Mouse (Mus musculus) kidney, adult 2 months (tissue): ENCODE results near the gene Hinfp.

Source experiments
- CTCF ChIP-seq: fragments of 200-500 bp; conservative IDR thresholded peaks from 2 replicates; pipeline ENCODE4 v1.5.1; 2011; ENCODE audit warnings: low read depth, mild to moderate bottlenecking, control low read depth, low read length, moderate library complexity, mixed read lengths; ENCODE audit not compliant: insufficient read depth, insufficient read length
- POLR2A ChIP-seq: fragments of 200-500 bp; IDR thresholded peaks from one replicate; pipeline ENCODE4 v1.6.1; 2011; ENCODE audit warnings: low read depth, low read length, control low read depth

- no peak for TF ChIP-seq POLR2A
- TF ChIP-seq CTCF = no peak
These were observed 41.7 kb upstream of the Hinfp start for GRCm38 (mm10) chr9:44347166-44347565.
